Mouse (Mus musculus) forebrain, embryonic 10.5 days (tissue): ENCODE data around the gene Hspb7. TPM values are rescaled to one million over a fixed set of nuclear protein-coding genes. Genes with fewer than 3 reads are reported as not detected.

ENCODE experiments used
- DNase-seq: peaks from one replicate; pipeline ENCODE4 v3.0.0-alpha.2; 2017; ENCODE audit warnings: low spot score; ENCODE audit errors: extremely low spot score
- H3K27ac ChIP-seq: fragments of 300-500 bp; sonication (generic); 2 replicates; pipeline ENCODE4 v1.5.1; 2016; ENCODE audit warnings: mild to moderate bottlenecking
- H3K27me3 ChIP-seq: fragments of 300-500 bp; sonication (generic); 2 replicates; pipeline ENCODE4 v1.6.1; 2016; ENCODE audit warnings: mild to moderate bottlenecking; ENCODE audit not compliant: poor library complexity, severe bottlenecking
- H3K36me3 ChIP-seq: fragments of 300-500 bp; sonication (generic); replicated peaks from 2 replicates; pipeline ENCODE4 v1.6.1; 2016; ENCODE audit warnings: mild to moderate bottlenecking, moderate library complexity
- H3K4me1 ChIP-seq: fragments of 300-500 bp; sonication (generic); 2 replicates; pipeline ENCODE4 v1.6.1; 2016
- H3K4me3 ChIP-seq: fragments of 300-500 bp; sonication (generic); 2 replicates; pipeline ENCODE4 v1.5.1; 2016; ENCODE audit warnings: mild to moderate bottlenecking, moderate library complexity
- H3K9me3 ChIP-seq: fragments of 300-500 bp; sonication (generic); 2 replicates; pipeline ENCODE4 v1.6.1; 2016; ENCODE audit warnings: mild to moderate bottlenecking, moderate library complexity
- WGBS: fragments of 180-500 bp; shearing (Covaris S2); methylation state at CpG from one replicate; pipeline ENCODE4 v1.1.7; 2016; 5-methylcytosine and 5-hydroxymethylcytosine counted together
- polyA plus RNA-seq: library from polyadenylated mRNA; unstranded; fragments of >200 nt; fragmentation: Nextera tagmentation; extraction: Ambion mirVana; gene quantifications from 2 replicates; pipeline ENCODE4 v1.2.1, GENCODE M21; 2016

Hspb7 gene
- polyA plus RNA-seq, 1 experiment from 2014 or later, result not detected

GRCm38 (mm10) chr4:141440877-141441276 is 20.3 kb downstream of the Hspb7 start:
- Histone ChIP-seq H3K9me3 (no peaks in the 10 kb centered on the region), H3K4me1 (peaks cover 23% of the 10 kb centered on the region), H3K36me3 (no peaks in the 10 kb centered on the region), H3K27ac (no peak overlapping the region), H3K4me3 (no peak overlapping the region), H3K27me3 (no peaks in the 10 kb centered on the region)
- DNase-seq, result no peak

GRCm38 (mm10) chr4:141443641-141444429 is 23.3 kb downstream of the Hspb7 start:
- no peaks in the 10 kb centered on the region for H3K9me3 ChIP-seq
- H3K27me3 ChIP-seq, result no peaks in the 10 kb centered on the region
- peak overlapping the region; percentile 98 for H3K27ac ChIP-seq
- 49% methylated on average over 11 of the region's 11 CpGs for WGBS
- no peak for DNase-seq
- peaks cover 33% of the 10 kb centered on the region for H3K4me1 ChIP-seq
- peaks cover 24% of the 10 kb centered on the region for H3K36me3 ChIP-seq
- H3K4me3 ChIP-seq, result peak overlapping the region; percentile 99

DNA sequence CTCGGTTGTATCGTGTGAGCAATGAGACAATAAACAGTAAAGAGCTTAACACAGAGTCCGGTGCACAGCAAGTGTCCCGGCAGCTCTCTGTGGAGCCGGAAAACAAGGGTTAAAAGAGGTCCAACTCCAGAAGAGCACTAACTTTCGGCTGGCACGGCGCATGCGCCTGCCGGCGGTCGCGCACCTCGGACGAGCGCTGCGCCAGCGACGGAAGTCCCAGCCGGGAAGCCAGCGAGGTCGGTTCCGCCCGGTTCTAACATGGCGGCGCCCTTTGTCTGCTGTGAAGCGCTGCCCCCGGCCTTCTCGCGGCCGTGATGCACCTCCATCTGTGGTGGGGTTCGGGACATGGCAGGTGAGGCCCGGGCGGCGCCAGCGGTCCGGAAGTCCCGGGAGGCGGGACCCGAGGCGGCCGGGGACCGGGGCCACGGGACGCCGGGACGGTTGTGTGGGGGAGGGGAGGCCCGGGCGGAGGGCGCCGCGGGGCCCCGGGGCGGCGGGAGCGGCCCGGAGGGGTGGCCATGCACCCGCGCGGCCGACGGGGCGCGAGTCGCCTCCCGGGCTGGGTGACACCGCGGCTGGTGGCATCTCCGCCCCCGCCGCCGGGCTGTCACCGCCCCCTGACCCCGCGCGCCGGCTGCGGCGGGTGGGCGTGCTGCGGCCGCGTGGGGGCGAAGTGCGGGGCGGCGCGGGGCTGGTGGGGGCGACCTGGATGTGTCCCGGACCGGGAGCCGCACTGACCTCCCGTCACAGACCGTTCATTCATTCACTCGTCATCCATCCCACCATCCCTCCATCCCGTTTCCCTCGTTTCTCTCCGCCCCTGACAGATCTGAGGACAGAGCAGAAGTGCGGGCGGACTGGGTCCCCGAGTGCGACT is 24.1 kb downstream of the Hspb7 start, which contains the start of gene Zbtb17:
Gene Zbtb17 (plus strand): TSS at position 204 of the 877 bp plus-strand sequence.
- Histone ChIP-seq H3K36me3 (peaks cover 33% of the 10 kb centered on the region), H3K27ac (peak within 1 kb of the TSS; percentile 98), H3K27me3 (no peaks in the 10 kb centered on the region), H3K4me1 (peaks cover 33% of the 10 kb centered on the region), H3K4me3 (peak within 1 kb of the TSS; percentile 99), H3K9me3 (no peaks in the 10 kb centered on the region)
- peak; percentile 89 for DNase-seq
- under 1% methylated on average over 101 of the region's 102 CpGs for WGBS

DNA sequence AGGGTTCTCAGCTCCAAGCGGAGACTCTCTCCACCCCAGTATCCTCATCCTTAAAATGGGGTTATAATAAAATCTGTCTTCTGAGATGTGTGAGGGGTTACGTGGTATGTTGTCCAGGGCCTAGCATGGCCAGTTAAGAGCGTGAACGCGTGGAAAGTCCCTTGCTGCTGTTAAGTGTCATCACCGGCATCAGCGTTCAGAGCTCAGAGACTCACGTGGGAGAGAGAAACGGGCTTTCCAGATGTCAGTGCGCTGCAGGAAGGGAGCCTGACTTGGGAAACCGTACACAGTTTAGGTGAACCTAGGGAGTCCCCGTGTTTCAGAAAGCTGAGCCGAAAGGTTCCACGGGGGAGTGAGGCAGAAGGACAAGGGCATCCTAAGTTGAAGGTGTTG is 24.7 kb downstream of the Hspb7 start:
- no peaks in the 10 kb centered on the region for H3K9me3 ChIP-seq
- H3K27ac ChIP-seq, result peak overlapping the region; percentile 98
- H3K36me3 ChIP-seq, result peaks cover 39% of the 10 kb centered on the region
- peaks cover 33% of the 10 kb centered on the region for H3K4me1 ChIP-seq
- 24% methylated on average over 14 of the region's 14 CpGs for WGBS
- no peak for DNase-seq
- H3K27me3 ChIP-seq, result no peaks in the 10 kb centered on the region
- peak overlapping the region; percentile 99 for H3K4me3 ChIP-seq

GRCm38 (mm10) chr4:141446211-141446610 is 25.6 kb downstream of the Hspb7 start:
- H3K9me3 ChIP-seq, result no peaks in the 10 kb centered on the region
- H3K36me3 ChIP-seq, result peaks cover 48% of the 10 kb centered on the region
- no peak overlapping the region for H3K27ac ChIP-seq
- no peak overlapping the region for H3K4me3 ChIP-seq
- no peaks in the 10 kb centered on the region for H3K27me3 ChIP-seq
- 85% methylated on average over 7 of the region's 7 CpGs for WGBS
- peaks cover 29% of the 10 kb centered on the region for H3K4me1 ChIP-seq
- DNase-seq, result no peak

DNA sequence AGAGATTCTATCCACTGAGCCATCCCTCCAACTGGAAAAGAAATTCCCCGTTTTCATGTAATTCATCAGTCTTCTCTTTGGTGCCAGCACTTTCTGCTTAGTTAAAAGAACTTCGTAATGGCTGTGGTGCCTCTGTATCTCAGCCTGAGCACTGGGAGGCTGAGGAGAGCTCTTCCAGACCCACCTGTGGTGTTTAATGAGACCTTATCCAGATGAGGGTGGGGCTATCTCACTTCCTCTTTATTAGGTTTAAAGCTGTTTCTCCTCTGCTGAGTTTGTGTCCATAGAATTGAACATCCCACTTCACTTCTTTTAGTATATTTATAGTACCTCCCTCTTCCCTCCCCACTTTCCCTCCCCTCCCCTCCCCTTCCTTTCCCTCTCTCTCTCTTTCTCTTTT is 30.7 kb downstream of the Hspb7 start:
- WGBS, result 98% methylated on average over 2 of the region's 2 CpGs
- no peak overlapping the region for H3K4me3 ChIP-seq

GRCm38 (mm10) chr4:141451916-141452450 is 31.4 kb downstream of the Hspb7 start:
- H3K36me3 ChIP-seq, result peaks cover 86% of the 10 kb centered on the region
- H3K4me3 ChIP-seq, result no peak overlapping the region
- no peaks in the 10 kb centered on the region for H3K9me3 ChIP-seq
- DNase-seq, result no peak
- 95% methylated on average over 9 of the region's 9 CpGs for WGBS
- no peak overlapping the region for H3K27ac ChIP-seq
- peaks cover 5% of the 10 kb centered on the region; the same call in 1 of the 2 replicates for H3K4me1 ChIP-seq
- no peaks in the 10 kb centered on the region for H3K27me3 ChIP-seq

More for the DNA sequence above, 30.7 kb downstream of the Hspb7 start:
- no peak for DNase-seq
- Histone ChIP-seq H3K27ac (no peak overlapping the region), H3K27me3 (no peaks in the 10 kb centered on the region), H3K36me3 (peaks cover 87% of the 10 kb centered on the region), H3K9me3 (no peaks in the 10 kb centered on the region), H3K4me1 (peaks cover 11% of the 10 kb centered on the region)

- H3K4me1 ChIP-seq, result peaks cover 25% of the 10 kb centered on the region
- H3K27me3 ChIP-seq, result no peaks in the 10 kb centered on the region
- peaks cover 78% of the 10 kb centered on the region for H3K36me3 ChIP-seq
- DNase-seq, result no peak
- H3K4me3 ChIP-seq, result no peak overlapping the region
- 88% methylated on average over 14 of the region's 14 CpGs for WGBS
- no peaks in the 10 kb centered on the region for H3K9me3 ChIP-seq
- H3K27ac ChIP-seq, result no peak overlapping the region
Measured at GRCm38 (mm10) chr4:141454581-141455350, 34.2 kb downstream of the Hspb7 start.

- Histone ChIP-seq H3K4me1 (peaks cover 26% of the 10 kb centered on the region), H3K9me3 (no peaks in the 10 kb centered on the region), H3K4me3 (no peak overlapping the region), H3K27ac (no peak overlapping the region), H3K36me3 (peaks cover 78% of the 10 kb centered on the region), H3K27me3 (no peaks in the 10 kb centered on the region)
- WGBS, result 81% methylated on average over 4 of the region's 4 CpGs
- DNase-seq, result no peak
Measured at GRCm38 (mm10) chr4:141455526-141455925, 34.9 kb downstream of the Hspb7 start.

DNA sequence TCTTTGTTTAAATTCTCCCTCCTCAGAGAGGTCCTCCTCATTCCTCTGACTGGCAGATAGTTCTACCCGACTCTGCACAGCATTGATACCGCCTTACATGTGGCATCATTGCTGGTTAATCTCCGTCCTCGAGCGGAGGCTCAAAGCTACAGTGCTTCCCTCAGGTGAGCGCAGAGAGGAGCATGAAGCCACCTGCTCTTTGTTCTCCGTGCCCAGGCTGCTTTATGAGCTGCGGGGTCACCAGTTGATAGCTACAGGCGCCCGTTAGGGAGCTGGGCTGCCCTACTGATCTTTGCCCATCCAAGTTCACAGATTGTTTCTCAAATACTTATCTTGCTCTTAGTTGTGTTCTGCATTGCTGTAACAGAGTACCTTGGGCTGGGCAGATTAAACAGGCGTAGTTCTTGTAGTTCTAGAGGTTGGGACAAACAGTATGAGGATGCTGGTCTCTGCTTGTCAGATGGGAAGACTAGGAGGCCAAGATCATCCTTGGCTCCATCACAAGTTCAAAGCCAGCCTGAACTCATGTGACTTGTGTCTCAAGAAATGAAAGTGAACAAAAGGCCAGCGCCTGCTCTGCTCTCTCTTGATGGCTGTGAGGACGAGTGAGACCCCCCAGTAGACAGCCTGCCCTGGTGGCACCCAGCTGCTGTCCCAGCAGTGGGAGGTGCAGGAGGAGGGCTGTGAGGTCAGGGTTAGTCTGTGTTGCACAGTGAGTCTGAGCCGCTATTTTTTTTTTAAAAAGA is 35.8 kb downstream of the Hspb7 start:
- no peaks in the 10 kb centered on the region for H3K27me3 ChIP-seq
- H3K27ac ChIP-seq, result no peak overlapping the region
- peaks cover 34% of the 10 kb centered on the region for H3K4me1 ChIP-seq
- no peak overlapping the region for H3K4me3 ChIP-seq
- no peaks in the 10 kb centered on the region for H3K9me3 ChIP-seq
- no peak for DNase-seq
- peaks cover 76% of the 10 kb centered on the region for H3K36me3 ChIP-seq
- WGBS, result 95% methylated on average over 14 of the region's 14 CpGs

DNA sequence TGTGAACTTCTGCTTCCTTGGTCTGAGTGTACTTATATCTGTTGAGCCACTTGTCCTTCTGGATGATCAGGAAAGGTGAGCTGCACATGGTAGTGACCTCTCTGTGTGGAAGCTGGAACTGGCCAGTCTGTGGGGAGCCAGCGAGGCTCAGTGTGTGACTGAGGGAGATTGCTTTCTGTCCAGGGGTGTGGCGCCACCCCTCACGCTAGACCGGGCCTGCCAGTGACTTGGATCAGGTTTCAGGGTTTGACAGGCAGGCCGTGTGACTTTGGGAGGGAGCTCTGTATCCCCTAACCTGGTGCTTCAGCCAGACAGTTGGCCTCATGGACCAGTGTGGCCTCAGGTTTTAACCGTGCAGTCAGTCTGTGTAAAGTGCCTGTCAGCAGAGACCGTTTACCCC is 37.7 kb downstream of the Hspb7 start:
- Histone ChIP-seq H3K4me3 (peak overlapping the region; percentile 4; the same call in 1 of the 2 replicates), H3K27ac (peak overlapping the region; percentile 65), H3K36me3 (peaks cover 76% of the 10 kb centered on the region), H3K9me3 (no peaks in the 10 kb centered on the region), H3K27me3 (no peaks in the 10 kb centered on the region), H3K4me1 (peaks cover 37% of the 10 kb centered on the region)
- DNase-seq, result peak; percentile 42
- 17% methylated on average over 7 of the region's 7 CpGs for WGBS
